Mouse (Mus musculus): Measurements from ENCODE around the gene Sparc. TPM values are rescaled to one million over a fixed set of nuclear protein-coding genes. Genes with fewer than 3 reads are reported as not detected.
A peak's percentile ranks its signal among the peaks of the same experiment; 100 is the strongest.
"Not testable (repeated sequence)": the region's sequence is repeated elsewhere in the genome, so short reads cannot be mapped to it uniquely, and the experiment has no call there.

Sparc gene
- polyA plus RNA-seq, 1 experiment from 2014 or later, result 2,158 TPM

DNA sequence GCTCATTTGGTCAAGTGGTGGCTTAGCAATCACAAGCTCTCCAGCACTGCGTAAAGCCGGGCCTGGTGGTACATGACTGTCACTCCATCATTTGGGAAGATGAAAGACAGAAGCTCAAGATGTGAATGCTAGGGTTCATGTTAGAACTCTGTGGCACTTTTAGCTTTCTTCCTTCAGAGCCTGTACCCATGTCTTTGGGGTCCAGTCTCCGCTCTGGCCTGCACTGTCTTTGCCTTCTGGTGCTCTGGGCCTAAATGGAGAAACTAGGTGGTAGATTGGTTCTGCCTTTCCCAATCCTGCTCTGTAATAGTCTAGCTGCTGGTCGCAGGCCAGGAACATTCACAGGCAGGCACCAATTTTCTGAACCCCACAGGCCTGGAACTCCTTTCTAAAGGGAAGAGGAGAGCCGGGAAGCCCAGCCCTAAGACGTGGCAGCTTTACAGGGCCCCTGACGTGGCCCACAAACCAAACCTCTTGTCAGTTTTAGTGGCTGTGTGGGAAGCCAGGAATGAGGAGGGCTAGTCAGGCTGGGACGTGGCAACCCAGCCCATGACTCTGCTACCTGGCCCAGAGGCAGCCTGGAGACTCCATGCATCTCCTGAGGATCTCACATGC lies 1.9 kb upstream of the Sparc start:
- H3K9me3 ChIP-seq (replicated peaks; ENCODE audit: control insufficient read depth, low read length), result no peaks in the 10 kb centered on the region
- no peak overlapping the region for H3K4me2 ChIP-seq (ENCODE audit: low read depth, low read length)
- H3K4me3 ChIP-seq (replicated peaks; ENCODE audit: low read length), result no peak overlapping the region
- H3K9ac ChIP-seq (ENCODE audit: low read length), result 0 out of 2 replicates have a peak overlapping the region, but pooled peaks have one; percentile 21
- H3K36me3 ChIP-seq (ENCODE audit: control insufficient read depth, insufficient read depth, low read length), result no peaks in the 10 kb centered on the region
- no peak for ATAC-seq (ENCODE audit: insufficient read depth, low FRiP score)
- 76% methylated on average over 8 of the region's 8 CpGs for WGBS
- H3K4me1 ChIP-seq (ENCODE audit: control insufficient read depth, insufficient read depth, low read length), result peaks cover 35% of the 10 kb centered on the region
- H3K27me3 ChIP-seq (ENCODE audit: control insufficient read depth, insufficient read depth, low read length), result no peaks in the 10 kb centered on the region
- H3K27ac ChIP-seq (ENCODE audit: low read length), result 0 out of 2 replicates have a peak overlapping the region, but pooled peaks have one; percentile 8

DNA sequence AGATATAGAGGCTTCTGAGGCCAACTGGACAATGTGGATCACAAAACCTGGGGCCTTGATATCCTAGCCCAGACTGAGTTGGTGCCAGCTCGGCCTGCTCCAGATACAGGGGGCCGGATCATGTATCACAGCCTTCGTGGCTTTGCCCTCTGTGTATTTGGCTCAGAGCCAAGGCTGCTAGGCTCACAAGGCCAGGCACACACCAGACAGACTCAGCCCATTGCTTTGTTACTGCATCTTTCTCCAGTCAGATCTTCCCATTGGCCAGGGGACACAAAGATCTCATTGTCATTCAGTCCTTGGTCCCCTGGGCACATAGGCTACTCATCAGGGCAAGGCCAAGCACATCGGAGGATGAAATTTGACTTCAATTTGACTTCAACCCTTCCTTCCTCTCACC lies 773 bp upstream of the Sparc start:
- H3K27me3 ChIP-seq (ENCODE audit: control insufficient read depth, insufficient read depth, low read length), result no peaks in the 10 kb centered on the region
- H3K27ac ChIP-seq (ENCODE audit: low read length), result peak overlapping the region; percentile 58; the same call in 1 of the 2 replicates
- peaks cover 35% of the 10 kb centered on the region for H3K4me1 ChIP-seq (ENCODE audit: control insufficient read depth, insufficient read depth, low read length)
- no peaks in the 10 kb centered on the region for H3K9me3 ChIP-seq (replicated peaks; ENCODE audit: control insufficient read depth, low read length)
- 25% methylated on average over 4 of the region's 4 CpGs for WGBS
- no peak overlapping the region for H3K4me3 ChIP-seq (replicated peaks; ENCODE audit: low read length)
- H3K36me3 ChIP-seq (ENCODE audit: control insufficient read depth, insufficient read depth, low read length), result no peaks in the 10 kb centered on the region
- no peak overlapping the region for H3K4me2 ChIP-seq (ENCODE audit: low read depth, low read length)
- 0 out of 2 replicates have a peak overlapping the region, but pooled peaks have one; percentile 4 for H3K9ac ChIP-seq (ENCODE audit: low read length)
- ATAC-seq (ENCODE audit: insufficient read depth, low FRiP score), result 0 out of 2 replicates have a peak, but pooled peaks have one; percentile 23

DNA sequence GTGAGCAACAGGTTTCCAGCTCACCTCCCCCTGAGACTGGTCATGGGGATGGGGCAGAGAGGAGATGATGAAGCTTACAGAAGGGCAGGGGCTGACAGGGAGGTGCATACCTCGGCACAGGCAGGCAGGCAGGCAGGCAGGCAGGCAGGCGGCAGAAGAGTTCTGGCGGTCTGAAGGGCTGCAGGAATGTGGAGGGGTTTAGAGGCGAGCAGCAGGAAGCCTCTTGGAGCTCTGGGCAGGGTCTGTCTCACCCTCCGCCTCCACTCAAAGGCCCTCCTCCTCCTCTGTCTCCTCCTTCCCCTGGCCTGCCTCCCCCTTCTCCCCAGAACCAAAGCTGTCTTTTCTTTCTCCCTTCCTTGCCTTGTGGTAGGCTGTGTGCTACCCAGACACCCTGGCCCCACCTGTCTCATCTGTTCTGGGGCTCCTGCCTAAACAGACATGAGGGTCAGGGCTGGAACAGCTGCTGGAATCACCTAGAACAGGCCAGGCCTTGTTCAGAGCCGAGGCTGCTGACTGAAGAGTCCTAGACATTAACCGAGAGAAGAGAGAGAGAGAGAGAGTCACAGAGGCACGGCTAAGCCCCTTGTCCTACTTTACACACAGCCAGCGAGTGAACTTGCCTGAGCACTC lies 3.2 kb downstream of the Sparc start:
- Histone ChIP-seq H3K9ac (ENCODE audit: low read length) (peak overlapping the region; percentile 89), H3K4me1 (ENCODE audit: control insufficient read depth, insufficient read depth, low read length) (peaks cover 43% of the 10 kb centered on the region), H3K4me3 (replicated peaks; ENCODE audit: low read length) (peak overlapping the region; percentile 72), H3K27me3 (ENCODE audit: control insufficient read depth, insufficient read depth, low read length) (no peaks in the 10 kb centered on the region), H3K9me3 (replicated peaks; ENCODE audit: control insufficient read depth, low read length) (no peaks in the 10 kb centered on the region), H3K36me3 (ENCODE audit: control insufficient read depth, insufficient read depth, low read length) (no peaks in the 10 kb centered on the region), H3K27ac (ENCODE audit: low read length) (peak overlapping the region; percentile 98), H3K4me2 (ENCODE audit: low read depth, low read length) (peak overlapping the region; percentile 76)
- peak; percentile 89 for ATAC-seq (ENCODE audit: insufficient read depth, low FRiP score)
- WGBS, result 9% methylated on average over 9 of the region's 9 CpGs

DNA sequence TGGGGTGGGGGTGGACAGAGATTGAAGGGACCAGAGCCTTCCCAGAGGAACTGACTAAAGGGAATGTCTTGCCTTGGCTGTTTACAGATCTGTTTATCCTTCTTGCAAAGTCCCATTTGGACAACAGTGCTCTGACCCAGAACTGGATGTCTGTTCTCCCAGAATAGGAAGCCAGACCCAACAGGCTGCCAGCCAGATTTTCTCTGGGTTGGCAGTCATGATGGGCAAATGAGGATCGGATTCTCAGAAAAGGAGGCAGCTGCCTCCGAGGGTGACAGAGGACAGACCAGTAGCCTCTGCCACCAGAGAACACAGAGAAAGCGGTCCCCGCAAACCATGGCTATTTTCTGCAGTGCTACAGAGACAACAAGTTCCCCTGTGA lies 3.7 kb downstream of the Sparc start:
- Histone ChIP-seq H3K4me1 (ENCODE audit: control insufficient read depth, insufficient read depth, low read length) (peaks cover 43% of the 10 kb centered on the region), H3K4me2 (ENCODE audit: low read depth, low read length) (peak overlapping the region; percentile 76), H3K27me3 (ENCODE audit: control insufficient read depth, insufficient read depth, low read length) (no peaks in the 10 kb centered on the region), H3K4me3 (replicated peaks; ENCODE audit: low read length) (peak overlapping the region; percentile 72), H3K9ac (ENCODE audit: low read length) (peak overlapping the region; percentile 89), H3K36me3 (ENCODE audit: control insufficient read depth, insufficient read depth, low read length) (no peaks in the 10 kb centered on the region), H3K27ac (ENCODE audit: low read length) (peak overlapping the region; percentile 98), H3K9me3 (replicated peaks; ENCODE audit: control insufficient read depth, low read length) (no peaks in the 10 kb centered on the region)
- 8% methylated on average over 4 of the region's 4 CpGs for WGBS
- ATAC-seq (ENCODE audit: insufficient read depth, low FRiP score), result no peak

DNA sequence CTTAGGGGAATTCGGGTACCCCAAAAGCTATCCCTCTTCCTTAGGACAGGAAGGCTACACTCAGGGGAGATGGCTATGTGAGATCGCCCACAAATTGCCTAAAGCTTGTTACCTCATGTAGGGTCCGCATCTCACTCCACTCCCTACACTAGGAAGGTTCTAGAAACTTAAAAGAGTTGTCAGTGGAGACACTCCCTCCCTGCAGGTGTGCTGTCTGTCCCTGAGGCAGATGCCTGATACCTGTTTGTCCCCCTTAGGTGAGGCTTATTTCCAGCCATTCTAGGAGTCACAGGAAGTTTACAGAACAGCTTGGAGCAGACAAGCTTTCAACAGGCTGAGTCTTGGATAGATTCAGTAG lies 4.3 kb downstream of the Sparc start:
- 6% methylated on average over 3 of the region's 3 CpGs for WGBS
- Histone ChIP-seq H3K27ac (ENCODE audit: low read length) (peak overlapping the region; percentile 98), H3K9ac (ENCODE audit: low read length) (peak overlapping the region; percentile 89), H3K27me3 (ENCODE audit: control insufficient read depth, insufficient read depth, low read length) (no peaks in the 10 kb centered on the region), H3K4me1 (ENCODE audit: control insufficient read depth, insufficient read depth, low read length) (peaks cover 43% of the 10 kb centered on the region), H3K36me3 (ENCODE audit: control insufficient read depth, insufficient read depth, low read length) (no peaks in the 10 kb centered on the region), H3K4me3 (replicated peaks; ENCODE audit: low read length) (peak overlapping the region; percentile 72), H3K9me3 (replicated peaks; ENCODE audit: control insufficient read depth, low read length) (no peaks in the 10 kb centered on the region), H3K4me2 (ENCODE audit: low read depth, low read length) (peak overlapping the region; percentile 76)
- ATAC-seq (ENCODE audit: insufficient read depth, low FRiP score), result no peak

DNA sequence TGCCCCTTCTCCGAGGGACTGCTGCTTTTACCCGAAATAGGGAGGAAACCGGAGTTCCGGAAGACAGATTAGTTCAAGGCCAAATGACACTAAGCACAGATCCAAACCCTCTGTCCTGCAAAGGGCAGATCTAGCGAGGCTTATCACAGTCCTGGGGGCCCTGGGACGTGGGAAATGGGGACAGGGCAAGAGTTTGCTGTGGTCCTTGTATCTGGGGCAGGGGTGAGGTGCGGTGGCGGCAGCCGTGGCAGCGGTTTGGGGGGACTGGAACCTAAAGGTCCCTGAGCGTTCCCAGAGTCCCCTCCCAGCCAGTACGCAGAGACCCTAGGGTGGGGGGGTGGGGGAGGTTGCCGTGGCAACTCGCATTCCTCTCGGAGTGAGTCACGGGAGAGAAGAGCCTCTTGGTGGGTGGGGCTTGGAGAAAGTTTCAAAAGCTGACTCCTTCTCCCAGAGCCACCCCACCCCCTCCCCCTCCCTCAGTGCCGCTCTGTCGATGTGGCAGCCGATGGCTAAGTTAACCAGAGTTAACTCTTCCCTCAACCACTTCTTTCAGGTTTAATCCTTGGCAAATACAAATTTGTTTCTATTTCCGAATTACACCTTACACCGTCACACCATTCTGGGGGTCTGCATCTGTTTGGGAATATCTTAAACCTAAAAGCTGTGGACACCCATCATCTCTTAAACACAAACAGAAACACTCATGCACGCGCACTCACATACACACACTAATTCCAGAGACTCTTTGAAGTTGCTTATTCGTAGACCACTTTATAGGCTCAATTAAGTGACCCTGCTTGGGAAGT lies 4.9 kb downstream of the Sparc start:
- Histone ChIP-seq H3K9me3 (replicated peaks; ENCODE audit: control insufficient read depth, low read length) (no peaks in the 10 kb centered on the region), H3K4me3 (replicated peaks; ENCODE audit: low read length) (peak overlapping the region; percentile 72), H3K36me3 (ENCODE audit: control insufficient read depth, insufficient read depth, low read length) (no peaks in the 10 kb centered on the region), H3K4me2 (ENCODE audit: low read depth, low read length) (peak overlapping the region; percentile 76), H3K27me3 (ENCODE audit: control insufficient read depth, insufficient read depth, low read length) (no peaks in the 10 kb centered on the region), H3K4me1 (ENCODE audit: control insufficient read depth, insufficient read depth, low read length) (peaks cover 44% of the 10 kb centered on the region), H3K9ac (ENCODE audit: low read length) (peak overlapping the region; percentile 89), H3K27ac (ENCODE audit: low read length) (peak overlapping the region; percentile 98)
- 1% methylated on average over 24 of the region's 24 CpGs for WGBS
- ATAC-seq (ENCODE audit: insufficient read depth, low FRiP score), result peak; percentile 72

DNA sequence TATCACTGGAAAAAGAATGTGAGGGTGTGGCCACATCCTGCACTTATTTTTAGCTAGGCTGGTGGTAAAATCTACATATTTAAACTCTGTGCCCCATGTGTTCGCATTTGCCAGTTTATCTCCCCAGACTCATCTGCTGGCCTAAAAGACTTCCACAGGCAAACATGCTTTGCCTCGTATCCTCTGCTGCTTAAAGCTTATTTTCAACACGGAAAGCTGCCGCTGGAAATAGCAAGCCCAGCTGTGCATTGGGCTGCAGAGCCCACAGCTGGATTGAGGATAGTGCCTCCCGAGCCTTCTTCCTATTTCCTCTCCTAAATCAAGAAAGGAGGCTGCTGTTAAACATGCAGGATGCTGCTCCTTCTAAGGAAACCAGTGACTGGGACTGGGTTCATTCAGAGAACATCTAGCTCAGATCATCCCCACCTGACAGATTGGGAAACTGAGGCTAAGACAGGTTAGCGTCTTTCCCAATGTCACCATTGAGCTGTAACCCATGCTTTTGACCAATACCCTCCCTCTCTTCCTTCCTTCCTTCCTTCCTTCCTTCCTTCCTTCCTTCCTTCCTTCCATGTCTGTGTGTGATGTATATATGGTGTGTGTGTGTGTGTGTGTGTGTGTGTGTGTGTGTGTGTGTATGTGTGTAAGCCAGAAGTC lies 6.2 kb downstream of the Sparc start:
- Histone ChIP-seq H3K9ac (ENCODE audit: low read length) (peak overlapping the region; percentile 88), H3K27me3 (ENCODE audit: control insufficient read depth, insufficient read depth, low read length) (no peaks in the 10 kb centered on the region), H3K9me3 (replicated peaks; ENCODE audit: control insufficient read depth, low read length) (no peaks in the 10 kb centered on the region), H3K4me3 (replicated peaks; ENCODE audit: low read length) (peak overlapping the region; percentile 72), H3K4me2 (ENCODE audit: low read depth, low read length) (peak overlapping the region; percentile 76), H3K4me1 (ENCODE audit: control insufficient read depth, insufficient read depth, low read length) (peaks cover 56% of the 10 kb centered on the region), H3K27ac (ENCODE audit: low read length) (peak overlapping the region; percentile 98), H3K36me3 (ENCODE audit: control insufficient read depth, insufficient read depth, low read length) (no peaks in the 10 kb centered on the region)
- no peak for ATAC-seq (ENCODE audit: insufficient read depth, low FRiP score)
- 53% methylated on average over 6 of the region's 6 CpGs for WGBS

DNA sequence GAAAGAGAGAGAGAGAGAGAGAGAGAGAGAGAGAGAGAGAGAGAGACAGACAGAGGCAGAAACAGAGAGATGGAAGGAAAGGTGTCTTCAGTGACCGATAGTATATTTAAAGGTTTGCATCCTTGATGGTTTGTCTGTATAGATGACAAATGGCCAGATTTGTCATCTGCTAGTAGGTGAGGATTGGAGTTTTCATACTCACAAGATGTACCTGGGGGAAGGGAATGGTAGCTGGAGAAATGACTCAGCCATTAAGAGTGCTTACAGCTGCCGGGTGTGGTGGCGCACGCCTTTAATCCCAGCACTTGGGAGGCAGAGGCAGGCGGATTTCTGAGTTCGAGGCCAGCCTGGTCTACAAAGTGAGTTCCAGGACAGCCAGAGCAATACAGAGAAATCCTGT lies 7.3 kb downstream of the Sparc start:
- Histone ChIP-seq H3K4me2 (ENCODE audit: low read depth, low read length) (peak overlapping the region; percentile 76), H3K4me1 (ENCODE audit: control insufficient read depth, insufficient read depth, low read length) (peaks cover 59% of the 10 kb centered on the region), H3K9ac (ENCODE audit: low read length) (peak overlapping the region; percentile 58; the same call in 1 of the 2 replicates), H3K4me3 (replicated peaks; ENCODE audit: low read length) (peak overlapping the region; percentile 17; the same call in 1 of the 2 replicates)
- not testable (repeated sequence) for H3K36me3 ChIP-seq (ENCODE audit: control insufficient read depth, insufficient read depth, low read length); H3K27me3 ChIP-seq (ENCODE audit: control insufficient read depth, insufficient read depth, low read length); ATAC-seq (ENCODE audit: insufficient read depth, low FRiP score); H3K9me3 ChIP-seq (replicated peaks; ENCODE audit: control insufficient read depth, low read length); H3K27ac ChIP-seq (ENCODE audit: low read length)
- WGBS, result 80% methylated on average over 6 of the region's 6 CpGs

All from stomach, embryonic 16.5 days (tissue).